8 mouse cellular contexts compared by ENCODE assay signal in the genomic region with DNA sequence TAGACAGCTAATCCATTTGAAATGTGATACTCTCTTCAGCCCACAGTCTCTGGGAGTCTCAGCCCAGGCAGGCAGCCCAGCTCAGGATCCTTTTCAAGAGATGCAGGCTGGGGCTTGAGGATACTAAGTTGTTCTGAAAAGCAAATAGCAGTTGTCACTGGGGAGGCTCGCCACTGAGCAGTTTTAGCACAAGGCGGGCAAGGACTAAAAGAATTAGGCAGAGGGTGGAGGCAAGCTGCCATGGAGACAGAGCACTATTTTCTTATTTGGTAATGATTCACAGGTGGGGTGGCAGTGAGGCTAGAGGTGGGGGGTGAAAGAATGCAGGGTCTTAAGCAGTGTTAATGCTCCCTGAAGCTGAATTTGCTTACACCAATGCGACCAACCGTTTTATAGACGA.
DNase-seq lines count a peak whose midpoint lies in the region; ATAC-seq lines count a peak whose summit lies in the region.

No protein-coding gene starts in this region.

- no peaks in the 10 kb centered on the region for H3K36me3 ChIP-seq in embryonic facial prominence, embryonic 11.5 days (replicated peaks; ENCODE audit: control insufficient read depth, insufficient read depth, low read depth, low read length)
- H3K36me3 ChIP-seq in kidney, embryonic 15.5 days, result no peaks in the 10 kb centered on the region
- no peaks in the 10 kb centered on the region for H3K36me3 ChIP-seq in midbrain, embryonic 16.5 days (ENCODE audit: control insufficient read depth, insufficient read depth, low read length)
- no peaks in the 10 kb centered on the region for H3K36me3 ChIP-seq in heart, embryonic 10.5 days
- H3K36me3 ChIP-seq in intestine, embryonic 16.5 days (ENCODE audit: control insufficient read depth, insufficient read depth, low read length), result no peaks in the 10 kb centered on the region

- no peak overlapping the region for H3K4me2 ChIP-seq in embryonic facial prominence, embryonic 11.5 days (ENCODE audit: low read depth, low read length)
- peak overlapping the region; percentile 17 for H3K4me2 ChIP-seq in kidney, embryonic 15.5 days
- no peak overlapping the region for H3K4me2 ChIP-seq in midbrain, embryonic 16.5 days (ENCODE audit: low read length)
- H3K4me2 ChIP-seq in intestine, embryonic 16.5 days (ENCODE audit: low read depth, low read length), result no peak overlapping the region

- DNase-seq in left cerebral cortex, postnatal 25 days (ENCODE audit: low spot score in 2 of 2), result peak; percentile 10 to 35
- DNase-seq in left cerebral cortex, adult 9 months (ENCODE audit: low spot score in 2 of 2), result no peak
- DNase-seq in embryonic facial prominence, embryonic 11.5 days (ENCODE audit: low spot score), result peak; percentile 75
- DNase-seq in heart, embryonic 10.5 days (ENCODE audit: low spot score), result no peak
- DNase-seq in retina, postnatal 1 day, result no peak

- H3K4me3 ChIP-seq in embryonic facial prominence, embryonic 11.5 days (ENCODE audit: low read depth, low read length), result no peak overlapping the region
- H3K4me3 ChIP-seq in kidney, embryonic 15.5 days (replicated peaks), result no peak overlapping the region
- no peak overlapping the region for H3K4me3 ChIP-seq in midbrain, embryonic 16.5 days (ENCODE audit: low read depth, low read length)
- H3K4me3 ChIP-seq in heart, embryonic 10.5 days, result no peak overlapping the region
- no peak overlapping the region for H3K4me3 ChIP-seq in intestine, embryonic 16.5 days (ENCODE audit: low read length)

- peak; percentile 75 for ATAC-seq in embryonic facial prominence, embryonic 11.5 days (replicated peaks; ENCODE audit: insufficient number of reproducible peaks, low FRiP score, low TSS enrichment, low read depth)
- ATAC-seq in kidney, embryonic 15.5 days (replicated peaks; ENCODE audit: low FRiP score), result peak; percentile 85
- peak; percentile 32; the same call in 1 of the 2 replicates for ATAC-seq in midbrain, embryonic 16.5 days
- ATAC-seq in intestine, embryonic 16.5 days, result no peak

- H3K9me3 ChIP-seq in embryonic facial prominence, embryonic 11.5 days (replicated peaks; ENCODE audit: control insufficient read depth, low read length), result no peaks in the 10 kb centered on the region
- no peaks in the 10 kb centered on the region for H3K9me3 ChIP-seq in kidney, embryonic 15.5 days (replicated peaks)
- H3K9me3 ChIP-seq in midbrain, embryonic 16.5 days (replicated peaks; ENCODE audit: control insufficient read depth, low read length, poor library complexity, severe bottlenecking), result no peaks in the 10 kb centered on the region
- no peaks in the 10 kb centered on the region for H3K9me3 ChIP-seq in heart, embryonic 10.5 days
- no peaks in the 10 kb centered on the region for H3K9me3 ChIP-seq in intestine, embryonic 16.5 days (ENCODE audit: control insufficient read depth, low read length)

- no peaks in the 10 kb centered on the region for H3K27me3 ChIP-seq in embryonic facial prominence, embryonic 11.5 days (ENCODE audit: control insufficient read depth, insufficient read depth, low read length)
- H3K27me3 ChIP-seq in kidney, embryonic 15.5 days, result no peaks in the 10 kb centered on the region
- no peaks in the 10 kb centered on the region for H3K27me3 ChIP-seq in midbrain, embryonic 16.5 days (ENCODE audit: control insufficient read depth, insufficient read depth, low read depth, low read length)
- H3K27me3 ChIP-seq in heart, embryonic 10.5 days (ENCODE audit: insufficient read depth, poor library complexity, severe bottlenecking), result peaks cover 5% of the 10 kb centered on the region; the same call in 1 of the 2 replicates
- no peaks in the 10 kb centered on the region for H3K27me3 ChIP-seq in intestine, embryonic 16.5 days (replicated peaks; ENCODE audit: control insufficient read depth, insufficient read depth, low read length)

- intact Hi-C loops in left cerebral cortex, postnatal 25 days (cut with DNase I), result no loop called here

- peak overlapping the region; percentile 22; the same call in 1 of the 2 replicates for H3K27ac ChIP-seq in embryonic facial prominence, embryonic 11.5 days (replicated peaks; ENCODE audit: low read depth, low read length)
- peak overlapping the region; percentile 76 for H3K27ac ChIP-seq in kidney, embryonic 15.5 days
- no peak overlapping the region for H3K27ac ChIP-seq in midbrain, embryonic 16.5 days (ENCODE audit: low read length)
- no peak overlapping the region for H3K27ac ChIP-seq in heart, embryonic 10.5 days
- H3K27ac ChIP-seq in intestine, embryonic 16.5 days (ENCODE audit: low read length), result no peak overlapping the region

- 9% methylated on average over 5 of the region's 5 CpGs for WGBS in embryonic facial prominence, embryonic 11.5 days
- WGBS in kidney, embryonic 15.5 days, result 25% methylated on average over 5 of the region's 5 CpGs
- 13% methylated on average over 5 of the region's 5 CpGs for WGBS in midbrain, embryonic 16.5 days
- WGBS in heart, embryonic 10.5 days, result 41% methylated on average over 5 of the region's 5 CpGs
- WGBS in intestine, embryonic 16.5 days, result 31% methylated on average over 5 of the region's 5 CpGs

- no peak overlapping the region for H3K9ac ChIP-seq in embryonic facial prominence, embryonic 11.5 days (replicated peaks; ENCODE audit: low read length)
- H3K9ac ChIP-seq in kidney, embryonic 15.5 days, result no peak overlapping the region
- no peak overlapping the region for H3K9ac ChIP-seq in midbrain, embryonic 16.5 days (ENCODE audit: low read depth, low read length)
- no peak overlapping the region for H3K9ac ChIP-seq in intestine, embryonic 16.5 days (ENCODE audit: low read depth, low read length)

- H3K4me1 ChIP-seq in embryonic facial prominence, embryonic 11.5 days (ENCODE audit: control insufficient read depth, insufficient read depth, low read length), result no peaks in the 10 kb centered on the region; the same call in 1 of the 2 replicates
- peaks cover 47% of the 10 kb centered on the region for H3K4me1 ChIP-seq in kidney, embryonic 15.5 days
- 0 out of 2 replicates have a peak, but pooled peaks cover 2% of the 10 kb centered on the region for H3K4me1 ChIP-seq in midbrain, embryonic 16.5 days (ENCODE audit: control insufficient read depth, insufficient read depth, low read length)
- peaks cover 3% of the 10 kb centered on the region; the same call in 1 of the 2 replicates for H3K4me1 ChIP-seq in heart, embryonic 10.5 days
- H3K4me1 ChIP-seq in intestine, embryonic 16.5 days (ENCODE audit: control insufficient read depth, insufficient read depth, low read length), result peaks cover 8% of the 10 kb centered on the region; the same call in 1 of the 2 replicates

Comparison
In these comparisons a context has a peak if more than half of its experiments do, and no peak if none do; other contexts are left out.
1. DNase-seq: peak in left cerebral cortex, postnatal 25 days (2 of 2) and embryonic facial prominence, embryonic 11.5 days (single experiment); none in left cerebral cortex, adult 9 months (0 of 2), heart, embryonic 10.5 days (single experiment) and retina, postnatal 1 day (single experiment).
2. H3K27ac ChIP-seq: peak in embryonic facial prominence, embryonic 11.5 days (single experiment) and kidney, embryonic 15.5 days (single experiment); none in midbrain, embryonic 16.5 days (single experiment), heart, embryonic 10.5 days (single experiment) and intestine, embryonic 16.5 days (single experiment).